Mouse (Mus musculus): ENCODE data around the gene Prps1. TPM values are rescaled to one million over a fixed set of nuclear protein-coding genes. Genes with fewer than 3 reads are reported as not detected.
"Not testable (repeated sequence)": the region's sequence is repeated elsewhere in the genome, so short reads cannot be mapped to it uniquely, and the experiment has no call there.

Gene Prps1
- polyA plus RNA-seq, 1 experiment from 2014 or later = 54.0 TPM

- WGBS = 13% methylated on average over 39 of the region's 39 CpGs
- H3K36me3 ChIP-seq = no peaks in the 10 kb centered on the region
Measured at GRCm38 (mm10) chrX:140456751-140457491, 508 bp downstream of the Prps1 start.

DNA sequence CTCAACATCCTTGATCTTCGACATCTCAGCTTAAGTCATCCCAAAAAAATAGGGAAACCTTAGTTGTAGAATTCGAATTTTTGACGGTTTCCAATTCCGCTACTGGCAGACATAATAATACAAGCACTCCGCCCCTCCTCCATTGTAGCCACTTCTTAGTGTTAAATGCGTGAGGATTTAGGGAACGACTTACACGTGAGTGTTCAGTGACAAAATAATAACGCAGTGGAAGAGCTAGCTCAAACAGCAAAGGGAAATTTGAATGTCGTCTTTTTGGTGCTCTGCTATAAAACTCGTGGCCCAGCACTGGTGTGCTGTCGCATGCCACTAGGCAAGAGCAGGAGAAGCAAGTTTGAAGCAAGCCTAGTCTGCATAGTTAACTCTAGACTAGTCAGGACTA, 1.1 kb downstream of the Prps1 start:
- no peaks in the 10 kb centered on the region for H3K27me3 ChIP-seq (replicated peaks)
- H3K36me3 ChIP-seq = no peaks in the 10 kb centered on the region
- no peak for ATAC-seq (ENCODE audit: extremely low read depth, insufficient number of reproducible peaks, low FRiP score, low TSS enrichment)
- H3K9ac ChIP-seq = peak overlapping the region; percentile 79
- H3K4me1 ChIP-seq = 0 out of 2 replicates have a peak, but pooled peaks cover 6% of the 10 kb centered on the region
- no peak overlapping the region for H3K27ac ChIP-seq (replicated peaks)
- peak overlapping the region; percentile 69 for H3K4me3 ChIP-seq
- H3K9me3 ChIP-seq = no peaks in the 10 kb centered on the region
- H3K4me2 ChIP-seq = peak overlapping the region; percentile 72
- WGBS = 15% methylated on average over 12 of the region's 12 CpGs

More at GRCm38 (mm10) chrX:140456751-140457491, 508 bp downstream of the Prps1 start:
- H3K27me3 ChIP-seq (replicated peaks) = no peaks in the 10 kb centered on the region
- peak overlapping the region; percentile 79 for H3K9ac ChIP-seq
- 0 out of 2 replicates have a peak, but pooled peaks cover 6% of the 10 kb centered on the region for H3K4me1 ChIP-seq
- H3K27ac ChIP-seq (replicated peaks) = peak overlapping the region; percentile 39; the same call in 1 of the 2 replicates
- peak overlapping the region; percentile 72 for H3K4me2 ChIP-seq
- H3K4me3 ChIP-seq = peak overlapping the region; percentile 69
- no peak for ATAC-seq (ENCODE audit: extremely low read depth, insufficient number of reproducible peaks, low FRiP score, low TSS enrichment)
- H3K9me3 ChIP-seq = no peaks in the 10 kb centered on the region

GRCm38 (mm10) chrX:140478231-140478630, 21.8 kb downstream of the Prps1 start:
- no peak overlapping the region for H3K9ac ChIP-seq
- no peaks in the 10 kb centered on the region for H3K4me1 ChIP-seq
- peaks cover 22% of the 10 kb centered on the region for H3K36me3 ChIP-seq
- H3K9me3 ChIP-seq = no peaks in the 10 kb centered on the region
- no peak overlapping the region for H3K4me3 ChIP-seq
- no peak overlapping the region for H3K27ac ChIP-seq (replicated peaks)
- 80% methylated on average over 6 of the region's 6 CpGs for WGBS
- no peak for ATAC-seq (ENCODE audit: extremely low read depth, insufficient number of reproducible peaks, low FRiP score, low TSS enrichment)
- no peak overlapping the region for H3K4me2 ChIP-seq
- H3K27me3 ChIP-seq (replicated peaks) = no peaks in the 10 kb centered on the region

DNA sequence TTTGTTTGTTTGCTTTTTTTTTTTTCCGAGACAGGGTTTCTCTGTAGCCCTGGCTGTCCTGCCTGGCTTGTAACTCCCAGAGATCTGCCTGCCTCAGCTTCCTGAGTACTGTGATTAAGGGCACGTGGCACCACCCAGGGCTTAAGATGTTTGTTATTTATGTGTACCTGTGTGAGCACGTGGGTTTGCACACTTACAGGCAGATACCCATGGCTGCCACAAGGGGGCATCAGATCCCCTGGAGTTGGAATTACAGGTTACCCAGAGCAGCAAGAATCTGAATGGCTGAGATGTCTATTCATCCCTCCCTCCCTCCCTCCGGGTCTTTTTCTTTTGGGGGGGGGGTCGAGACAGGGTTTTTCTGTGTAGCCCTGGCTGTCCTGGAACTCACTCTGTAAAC, 22.8 kb downstream of the Prps1 start:
- peaks cover 15% of the 10 kb centered on the region for H3K36me3 ChIP-seq
- no peak overlapping the region for H3K4me2 ChIP-seq
- H3K4me3 ChIP-seq = no peak overlapping the region
- no peak for ATAC-seq (ENCODE audit: extremely low read depth, insufficient number of reproducible peaks, low FRiP score, low TSS enrichment)
- H3K9me3 ChIP-seq = no peaks in the 10 kb centered on the region
- H3K27ac ChIP-seq (replicated peaks) = no peak overlapping the region
- 65% methylated on average over 5 of the region's 5 CpGs for WGBS
- no peak overlapping the region for H3K9ac ChIP-seq
- H3K4me1 ChIP-seq = no peaks in the 10 kb centered on the region
- no peaks in the 10 kb centered on the region for H3K27me3 ChIP-seq (replicated peaks)

- Histone ChIP-seq H3K4me3 (no peak overlapping the region), H3K27ac (replicated peaks) (no peak overlapping the region), H3K9me3 (no peaks in the 10 kb centered on the region), H3K27me3 (replicated peaks) (0 out of 2 replicates have a peak, but pooled peaks cover 18% of the 10 kb centered on the region), H3K36me3 (no peaks in the 10 kb centered on the region), H3K9ac (no peak overlapping the region), H3K4me1 (peaks cover 9% of the 10 kb centered on the region), H3K4me2 (no peak overlapping the region)
- ATAC-seq (ENCODE audit: extremely low read depth, insufficient number of reproducible peaks, low FRiP score, low TSS enrichment) = no peak
- WGBS = 90% methylated on average over 1 of the region's 1 CpGs
Measured at GRCm38 (mm10) chrX:140489174-140489573, 32.8 kb downstream of the Prps1 start.

GRCm38 (mm10) chrX:140490203-140490602, 33.8 kb downstream of the Prps1 start:
- ATAC-seq (ENCODE audit: extremely low read depth, insufficient number of reproducible peaks, low FRiP score, low TSS enrichment) = no peak
- Histone ChIP-seq H3K4me1 (peaks cover 9% of the 10 kb centered on the region), H3K4me3 (no peak overlapping the region), H3K4me2 (no peak overlapping the region), H3K27ac (replicated peaks) (no peak overlapping the region), H3K9ac (no peak overlapping the region), H3K27me3 (replicated peaks) (peaks cover 18% of the 10 kb centered on the region; the same call in 1 of the 2 replicates), H3K36me3 (no peaks in the 10 kb centered on the region), H3K9me3 (no peaks in the 10 kb centered on the region)
- WGBS = 76% methylated on average over 3 of the region's 3 CpGs

DNA sequence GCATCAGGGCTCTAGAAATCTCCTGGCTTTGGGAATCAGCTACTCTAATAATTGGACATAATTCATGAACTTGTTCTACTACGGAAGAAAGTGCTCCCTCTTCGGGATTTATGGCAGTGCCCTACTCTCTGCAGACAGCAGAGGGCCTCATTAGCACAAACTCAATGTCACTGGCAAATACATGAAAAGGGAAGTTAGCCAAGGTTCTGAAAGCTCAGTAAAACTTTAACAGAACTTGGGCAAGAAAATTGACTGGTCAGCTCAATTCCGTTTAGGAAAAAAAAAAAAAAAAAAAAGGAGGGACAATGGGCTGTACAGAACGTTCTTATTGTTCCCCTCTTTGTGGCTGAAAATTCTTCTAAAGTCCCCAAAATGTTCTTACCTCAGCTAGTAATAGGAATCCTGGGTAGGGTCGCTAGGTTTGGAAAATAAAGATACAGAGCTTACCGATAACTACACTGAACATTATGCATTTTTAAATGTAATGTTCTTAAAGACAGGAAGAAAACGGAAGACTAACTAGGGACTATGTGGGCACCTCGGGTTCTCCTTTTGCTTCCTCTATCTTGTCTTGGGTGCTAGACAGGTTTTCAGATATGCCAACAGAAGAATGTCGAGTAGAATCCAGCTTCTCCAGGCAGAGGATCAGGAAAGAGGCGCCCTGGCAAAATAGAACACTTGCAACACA, 35.6 kb downstream of the Prps1 start:
- H3K4me3 ChIP-seq = no peak overlapping the region
- H3K27ac ChIP-seq (replicated peaks) = no peak overlapping the region
- no peak overlapping the region for H3K9ac ChIP-seq
- H3K27me3 ChIP-seq (replicated peaks) = peaks cover 18% of the 10 kb centered on the region; the same call in 1 of the 2 replicates
- H3K4me1 ChIP-seq = peaks cover 6% of the 10 kb centered on the region
- 43% methylated on average over 10 of the region's 10 CpGs for WGBS
- H3K36me3 ChIP-seq = no peaks in the 10 kb centered on the region
- no peaks in the 10 kb centered on the region for H3K9me3 ChIP-seq
- H3K4me2 ChIP-seq = no peak overlapping the region
- no peak for ATAC-seq (ENCODE audit: extremely low read depth, insufficient number of reproducible peaks, low FRiP score, low TSS enrichment)

DNA sequence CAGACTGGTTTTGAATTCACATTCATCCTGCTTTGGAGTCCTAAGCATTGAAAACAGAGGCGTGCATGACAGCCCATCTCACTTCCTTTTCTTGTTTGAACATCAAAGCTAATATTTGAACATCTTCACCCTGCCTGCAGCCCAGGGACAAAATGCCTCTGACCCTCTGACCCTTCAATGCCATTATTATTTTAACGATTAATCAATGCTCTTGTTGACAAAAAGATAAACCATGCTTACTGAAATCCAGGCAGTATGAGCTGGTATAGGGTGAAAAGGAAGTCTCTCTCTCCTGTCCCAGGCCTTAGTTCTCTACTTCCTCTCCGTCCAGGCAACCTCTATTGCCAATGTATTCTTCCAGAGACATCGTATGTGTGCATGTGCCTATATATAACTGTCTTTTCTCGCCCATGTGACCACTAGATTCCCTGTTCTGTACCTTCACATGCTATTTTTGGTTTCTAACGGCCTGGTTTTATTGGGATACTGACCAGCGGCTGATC, 37.2 kb downstream of the Prps1 start:
- WGBS = 38% methylated on average over 7 of the region's 7 CpGs
- peaks cover 17% of the 10 kb centered on the region; the same call in 1 of the 2 replicates for H3K27me3 ChIP-seq (replicated peaks)
- H3K27ac ChIP-seq (replicated peaks) = no peak overlapping the region
- no peak overlapping the region for H3K9ac ChIP-seq
- no peak overlapping the region for H3K4me2 ChIP-seq
- no peak overlapping the region for H3K4me3 ChIP-seq
- H3K9me3 ChIP-seq = no peaks in the 10 kb centered on the region
- ATAC-seq (ENCODE audit: extremely low read depth, insufficient number of reproducible peaks, low FRiP score, low TSS enrichment) = no peak
- peaks cover 6% of the 10 kb centered on the region for H3K4me1 ChIP-seq
- no peaks in the 10 kb centered on the region for H3K36me3 ChIP-seq

DNA sequence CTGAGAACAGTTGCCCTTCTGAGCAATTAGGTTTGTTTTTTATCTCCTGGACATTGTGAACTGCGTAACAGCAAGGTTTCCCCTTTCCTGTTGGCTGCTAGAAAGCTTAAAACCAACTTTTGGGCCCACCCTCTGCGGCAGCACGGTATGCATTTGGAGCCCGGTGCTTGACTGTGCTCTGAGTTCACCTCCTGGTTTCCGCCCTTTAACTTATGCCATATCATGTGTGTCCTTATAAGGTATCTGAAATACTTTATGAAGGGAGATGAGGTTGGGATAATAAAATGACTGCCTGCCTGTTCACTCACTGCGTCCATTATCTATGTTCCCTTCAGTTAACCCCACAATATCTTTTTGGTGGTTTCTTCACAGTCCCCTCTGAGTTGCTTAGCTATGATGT, 37.8 kb downstream of the Prps1 start:
- ATAC-seq (ENCODE audit: extremely low read depth, insufficient number of reproducible peaks, low FRiP score, low TSS enrichment) = no peak
- Histone ChIP-seq H3K27ac (replicated peaks) (no peak overlapping the region), H3K27me3 (replicated peaks) (peaks cover 15% of the 10 kb centered on the region; the same call in 1 of the 2 replicates), H3K4me3 (no peak overlapping the region), H3K4me1 (peaks cover 6% of the 10 kb centered on the region), H3K9me3 (no peaks in the 10 kb centered on the region), H3K9ac (no peak overlapping the region), H3K36me3 (no peaks in the 10 kb centered on the region), H3K4me2 (no peak overlapping the region)
- WGBS = 72% methylated on average over 6 of the region's 6 CpGs

DNA sequence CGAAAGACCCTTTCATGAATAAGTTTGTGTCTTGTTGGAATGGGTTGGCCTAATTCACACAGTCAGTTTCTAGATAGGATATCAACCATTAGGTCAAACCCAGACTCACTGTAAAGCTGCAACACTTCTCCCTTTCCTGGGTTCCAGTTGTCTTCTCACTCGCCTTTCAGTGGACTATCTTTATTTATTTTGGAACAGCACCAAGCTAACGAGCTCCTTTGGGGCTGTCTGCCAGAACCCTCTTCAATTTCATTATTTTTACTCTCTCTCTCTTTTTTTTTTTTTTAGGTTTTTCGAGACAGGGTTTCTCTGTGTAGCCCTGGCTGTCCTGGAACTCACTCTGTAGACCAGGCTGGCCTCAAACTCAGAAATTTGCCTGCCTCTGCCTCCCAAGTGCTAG, 42.0 kb downstream of the Prps1 start:
- not testable (repeated sequence) for ATAC-seq (ENCODE audit: extremely low read depth, insufficient number of reproducible peaks, low FRiP score, low TSS enrichment)

DNA sequence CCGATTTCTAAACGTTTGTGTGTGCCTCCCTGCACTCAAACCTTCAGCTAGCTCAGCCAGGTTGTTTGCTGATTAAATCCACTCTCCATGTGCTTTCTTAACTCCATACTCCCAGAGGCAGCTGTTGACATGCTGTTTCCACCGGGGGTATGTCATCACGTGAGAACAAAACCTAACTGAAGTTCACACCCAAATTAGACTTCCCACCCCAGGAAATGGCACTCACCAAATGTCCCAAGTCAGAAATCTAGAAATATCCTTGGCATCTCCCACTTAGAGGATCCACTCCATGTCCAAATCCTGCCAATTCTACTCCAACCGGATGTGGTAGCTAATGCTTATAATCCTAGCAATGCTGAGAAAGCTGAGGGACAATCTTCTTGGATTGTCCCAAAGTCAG, 43.9 kb downstream of the Prps1 start:
- H3K27ac ChIP-seq (replicated peaks) = no peak overlapping the region
- no peak overlapping the region for H3K4me2 ChIP-seq
- 50% methylated on average over 5 of the region's 5 CpGs for WGBS
- peaks cover 14% of the 10 kb centered on the region for H3K4me1 ChIP-seq
- no peaks in the 10 kb centered on the region for H3K27me3 ChIP-seq (replicated peaks)
- ATAC-seq (ENCODE audit: extremely low read depth, insufficient number of reproducible peaks, low FRiP score, low TSS enrichment) = no peak
- no peaks in the 10 kb centered on the region for H3K36me3 ChIP-seq
- no peak overlapping the region for H3K9ac ChIP-seq
- no peaks in the 10 kb centered on the region for H3K9me3 ChIP-seq
- H3K4me3 ChIP-seq = no peak overlapping the region

More for the DNA sequence above, 42.0 kb downstream of the Prps1 start:
- H3K27ac ChIP-seq (replicated peaks); H3K9me3 ChIP-seq; H3K4me2 ChIP-seq; H3K9ac ChIP-seq; H3K4me3 ChIP-seq; H3K36me3 ChIP-seq; H3K27me3 ChIP-seq (replicated peaks): not testable (repeated sequence)
- 39% methylated on average over 4 of the region's 4 CpGs for WGBS
- peaks cover 20% of the 10 kb centered on the region for H3K4me1 ChIP-seq
